Mouse (Mus musculus) cerebellum, postnatal 14 days (tissue): ENCODE data around the gene Xkr7.

Experiments
- DNase-seq, 2 experiments: peaks; one replicate each; pipeline ENCODE4 v3.0.0; 2021; ENCODE audit warnings: mixed read lengths in 2 of 2

Gene Xkr7

DNA sequence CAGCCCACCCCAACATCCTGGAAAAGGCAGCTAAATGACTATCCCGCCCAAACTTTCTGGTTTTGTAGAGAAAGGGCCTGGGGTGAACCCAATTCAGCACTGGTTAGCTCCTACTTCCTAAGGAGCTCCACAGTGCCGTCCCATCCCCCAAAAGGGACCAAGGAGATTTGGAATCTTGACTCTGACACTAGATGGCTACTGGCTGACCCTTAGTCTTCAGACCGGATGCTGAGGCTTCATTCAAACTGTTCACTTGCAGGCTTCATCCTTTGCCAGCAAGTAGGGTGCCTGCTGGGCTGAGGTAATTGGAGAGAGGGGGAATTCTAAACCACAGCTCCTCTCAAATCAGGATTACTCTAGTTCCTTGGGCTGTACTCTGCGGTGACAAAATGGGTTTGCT lies 1.3 kb downstream of the Xkr7 start:
- DNase-seq: peak; percentile 61 to 66

DNA sequence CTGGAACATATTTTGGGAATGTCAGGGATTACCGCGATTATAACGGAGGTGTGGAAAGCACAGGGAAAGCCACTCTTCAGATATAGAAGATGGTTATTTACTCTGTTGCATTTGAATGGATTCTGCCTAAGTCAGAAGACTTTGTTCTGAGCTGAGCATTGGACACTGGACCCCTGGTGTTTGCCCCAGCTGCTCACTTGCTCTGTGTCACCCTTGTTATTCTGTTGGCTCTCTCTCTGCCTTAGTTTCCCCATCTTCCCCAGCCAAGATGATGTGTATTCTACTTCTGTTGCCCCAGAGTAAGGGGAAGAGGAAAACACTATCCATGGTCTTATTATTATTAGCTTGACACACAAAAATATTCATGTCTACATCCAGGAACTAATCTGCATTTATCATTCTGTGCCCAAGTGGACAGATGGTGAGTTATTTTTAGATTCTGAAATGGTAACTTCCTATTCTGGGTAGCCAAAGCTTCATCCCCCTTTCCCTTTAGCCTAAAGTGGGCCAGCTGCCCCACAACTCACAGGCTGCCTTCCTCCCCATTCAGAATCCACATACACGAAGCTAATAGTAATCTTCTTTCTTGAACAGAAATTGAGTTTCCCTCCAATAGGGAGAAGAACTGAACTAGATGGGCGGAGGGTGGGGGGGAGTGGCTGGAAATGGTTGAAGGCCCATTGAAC lies 2.0 kb downstream of the Xkr7 start:
- peak; percentile 67 to 81 for DNase-seq

DNA sequence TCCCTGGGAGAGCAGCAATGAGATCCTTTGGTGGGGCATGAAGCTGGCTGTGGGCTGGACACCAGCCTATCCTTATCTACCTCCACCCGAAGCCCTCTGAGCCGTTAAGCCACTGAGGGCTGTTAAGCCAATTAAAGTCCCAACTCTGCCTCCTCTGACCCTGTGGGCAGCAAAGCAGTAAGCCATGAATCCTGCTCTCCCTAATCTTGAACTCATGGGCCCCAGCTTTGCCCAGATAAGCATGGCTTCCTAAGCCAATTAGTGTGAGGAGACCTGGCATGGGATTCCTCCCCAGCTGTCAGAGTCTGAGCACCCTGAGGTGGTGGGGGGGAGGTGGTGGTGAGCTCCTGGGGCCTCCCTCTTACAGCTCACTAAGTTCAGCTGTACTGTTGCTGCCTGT lies 5.0 kb downstream of the Xkr7 start:
- no peak for DNase-seq

DNA sequence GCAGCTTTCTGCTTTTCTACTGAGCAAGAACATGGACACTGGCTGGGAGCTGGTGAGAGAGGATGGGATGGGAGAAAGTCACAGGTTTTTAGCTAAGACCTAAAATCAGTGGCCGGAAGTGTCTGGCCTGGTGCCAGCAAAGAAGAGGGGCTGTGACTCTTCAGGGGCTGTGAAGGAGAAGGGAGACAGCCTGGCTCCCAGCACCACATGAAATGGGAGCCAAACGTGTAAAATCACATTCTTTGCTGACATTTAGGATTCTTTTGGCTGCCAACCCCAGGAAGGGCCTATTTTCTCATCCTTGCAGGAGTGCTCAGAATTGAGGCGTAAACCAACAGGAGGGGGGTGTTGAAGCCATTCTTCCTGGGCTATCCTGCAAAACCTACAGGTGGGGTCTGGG lies 12.2 kb downstream of the Xkr7 start:
- peak; percentile 59 to 68 for DNase-seq

DNA sequence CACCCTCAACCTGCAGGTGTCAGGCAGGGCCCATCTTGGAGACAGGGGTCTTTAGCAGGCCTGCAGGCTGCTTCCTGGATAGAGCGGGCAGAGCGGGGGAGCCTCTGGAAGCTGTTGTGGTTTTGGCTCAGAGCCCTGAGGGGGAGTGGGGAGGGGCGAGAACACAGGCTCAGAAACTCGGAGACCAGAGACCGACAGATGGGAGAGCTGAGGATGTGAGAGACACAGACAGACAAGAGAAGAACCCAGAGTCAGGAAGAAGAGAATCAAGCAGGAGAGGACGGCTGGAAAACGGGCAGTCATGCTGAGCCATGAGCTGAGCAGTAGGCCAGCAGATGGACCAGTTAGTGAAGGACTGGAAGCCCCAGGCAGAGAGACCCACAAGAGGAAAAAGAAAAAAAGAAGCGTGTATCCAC lies 14.2 kb downstream of the Xkr7 start:
- peak; percentile 75 to 77 for DNase-seq

DNA sequence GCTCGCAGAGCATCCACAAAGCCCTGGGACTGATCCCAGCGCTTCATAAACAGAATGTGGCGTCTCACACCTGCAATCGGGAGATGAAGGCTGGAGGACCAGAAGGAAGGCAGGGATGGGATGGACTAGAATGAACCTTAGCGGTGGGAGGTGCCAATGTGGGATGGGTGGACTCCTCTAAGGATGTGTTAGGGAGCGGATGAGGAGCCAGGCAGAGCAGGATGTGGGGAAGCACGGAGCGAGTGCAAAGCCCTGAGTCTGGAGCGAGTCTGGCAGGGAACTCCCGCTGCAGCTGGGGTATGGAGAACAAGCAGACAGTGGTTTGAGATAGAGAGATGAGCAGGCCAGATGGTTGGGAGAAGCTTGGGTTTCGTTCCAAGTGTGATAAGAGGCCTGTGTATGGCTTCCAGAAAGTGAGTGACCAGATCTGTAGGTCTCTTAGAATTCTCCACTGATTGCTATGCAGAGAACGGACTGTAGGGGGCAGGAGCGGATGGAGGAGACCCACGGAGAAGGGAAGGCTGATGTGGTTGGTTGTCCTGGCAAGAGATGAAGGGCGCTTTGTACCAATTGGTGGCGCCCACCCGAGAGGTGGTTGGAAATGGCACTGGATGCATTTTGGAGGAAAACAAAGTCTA lies 16.3 kb downstream of the Xkr7 start:
- peak; percentile 89 to 96 for DNase-seq

DNA sequence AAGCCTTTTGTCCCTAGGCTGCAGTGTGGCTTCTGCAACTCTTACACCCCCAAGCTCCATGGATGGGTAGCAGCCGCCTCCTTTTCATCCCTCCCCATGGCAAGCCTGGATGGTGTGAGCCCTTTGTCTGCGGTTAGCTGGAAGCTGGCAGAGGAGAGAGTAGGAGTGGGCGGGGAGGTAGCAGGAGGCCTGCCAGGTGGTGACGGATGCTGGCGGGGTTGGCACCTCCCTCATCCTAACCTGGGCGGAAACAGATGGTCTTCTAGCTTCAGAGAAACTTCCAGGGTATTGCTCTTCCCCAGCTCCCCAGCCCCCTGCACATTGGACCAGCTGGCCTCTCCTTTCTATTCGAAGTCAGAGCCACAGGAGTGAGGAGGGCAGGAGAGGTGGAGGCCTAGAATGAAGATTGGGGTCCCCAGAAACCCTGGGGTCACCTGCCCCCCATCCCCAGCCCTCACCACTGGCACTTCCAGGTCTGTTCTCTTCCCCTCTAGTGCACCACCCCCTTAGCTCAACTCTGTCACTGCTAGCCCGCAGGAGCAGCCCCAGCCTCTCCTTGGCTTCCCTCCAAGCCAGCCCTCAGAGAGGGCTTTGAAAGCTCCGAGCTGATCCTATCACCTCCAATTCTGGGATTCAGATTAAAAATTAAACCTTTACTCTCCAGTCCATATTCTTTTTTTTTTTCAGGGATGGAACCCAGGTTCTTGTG lies 17.8 kb downstream of the Xkr7 start:
- peak; percentile 96 to 98 for DNase-seq

DNA sequence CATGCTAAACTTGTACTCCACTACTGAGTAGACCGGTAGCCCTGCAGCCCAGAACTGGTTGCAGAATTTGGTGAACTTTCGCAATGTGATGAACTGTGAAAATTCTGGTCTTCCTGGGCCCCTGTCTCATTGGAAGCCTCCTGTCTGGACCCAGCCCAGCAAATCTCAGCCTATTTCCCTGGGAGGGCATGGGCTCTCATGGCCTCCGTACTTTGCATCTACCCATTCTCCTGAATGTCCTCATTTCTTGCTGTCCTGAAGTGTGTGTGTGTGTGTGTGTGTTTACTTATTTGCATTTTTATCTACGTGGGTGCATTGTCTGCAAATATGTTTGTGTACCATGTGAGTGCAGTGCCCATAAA lies 18.3 kb downstream of the Xkr7 start:
- DNase-seq: peak in 1 of 2 experiments; percentile 52

DNA sequence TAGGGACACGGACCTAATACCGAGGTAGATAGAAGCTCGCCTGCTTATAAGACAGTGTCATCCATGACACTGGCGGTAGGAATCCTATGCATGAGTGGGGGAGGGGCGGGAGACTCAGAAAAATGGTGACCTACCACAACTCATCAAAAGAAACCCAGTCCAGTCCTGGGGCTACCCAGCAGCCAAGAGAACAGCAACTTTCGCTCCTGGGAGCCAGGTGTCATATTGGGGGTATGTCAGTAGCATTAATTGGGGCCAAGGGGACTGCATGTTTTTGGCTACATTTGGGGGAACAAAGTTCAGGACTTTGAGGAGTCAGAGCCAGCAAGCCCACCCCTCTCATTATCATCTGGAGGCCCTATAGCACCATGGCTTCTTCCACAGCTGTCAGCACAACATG lies 19.4 kb downstream of the Xkr7 start:
- peak in 1 of 2 experiments; percentile 41 for DNase-seq

DNA sequence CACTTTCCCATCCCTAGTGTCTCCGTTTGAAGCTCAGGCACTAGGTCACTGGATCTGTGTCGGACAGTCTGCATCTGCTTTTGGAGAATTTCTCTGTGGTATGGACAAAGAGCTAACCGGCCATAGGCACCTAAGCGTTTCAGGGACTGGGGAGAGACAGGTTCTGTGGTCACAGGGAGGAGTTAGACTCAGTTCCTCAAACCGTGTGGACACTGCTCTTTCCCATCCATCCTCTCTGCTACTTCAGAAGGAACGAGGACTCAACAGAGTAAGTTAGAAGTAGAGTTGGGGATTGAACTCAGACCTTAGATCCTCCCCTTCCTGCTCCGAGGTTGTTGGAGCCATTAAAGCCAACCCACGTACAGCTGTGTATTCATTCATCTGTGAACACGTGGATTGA lies 19.9 kb downstream of the Xkr7 start:
- DNase-seq: no peak

DNA sequence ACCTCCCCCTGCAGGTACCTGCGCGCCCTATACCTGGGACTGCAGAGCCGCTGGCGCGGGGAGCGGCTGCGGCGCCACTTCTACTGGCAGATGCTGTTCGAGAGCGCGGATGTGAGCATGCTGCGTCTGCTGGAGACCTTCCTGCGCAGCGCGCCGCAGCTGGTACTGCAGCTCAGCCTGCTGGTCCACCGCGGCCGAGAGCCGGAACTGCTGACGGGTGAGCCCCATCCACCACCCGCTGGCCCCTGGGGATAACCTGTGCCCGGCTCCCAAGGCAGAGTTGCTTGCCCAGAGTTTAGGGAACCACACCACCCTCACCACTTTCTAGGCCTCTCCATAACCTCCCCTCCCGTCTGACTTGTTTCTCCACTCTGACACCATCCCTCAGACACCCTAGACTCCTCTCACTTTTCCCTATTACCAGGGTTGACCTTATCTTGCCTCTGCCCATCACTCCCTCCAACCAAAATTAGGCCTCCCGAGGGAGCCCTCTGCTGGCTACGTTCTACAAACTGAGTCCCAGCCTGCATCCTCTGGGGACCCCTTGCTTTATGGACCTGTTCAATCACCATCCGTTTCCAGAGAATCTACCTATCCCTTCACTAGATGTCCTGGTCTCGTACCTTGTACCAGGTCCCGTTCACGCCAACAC lies 21.2 kb downstream of the Xkr7 start:
- peak; percentile 58 to 63 for DNase-seq

DNA sequence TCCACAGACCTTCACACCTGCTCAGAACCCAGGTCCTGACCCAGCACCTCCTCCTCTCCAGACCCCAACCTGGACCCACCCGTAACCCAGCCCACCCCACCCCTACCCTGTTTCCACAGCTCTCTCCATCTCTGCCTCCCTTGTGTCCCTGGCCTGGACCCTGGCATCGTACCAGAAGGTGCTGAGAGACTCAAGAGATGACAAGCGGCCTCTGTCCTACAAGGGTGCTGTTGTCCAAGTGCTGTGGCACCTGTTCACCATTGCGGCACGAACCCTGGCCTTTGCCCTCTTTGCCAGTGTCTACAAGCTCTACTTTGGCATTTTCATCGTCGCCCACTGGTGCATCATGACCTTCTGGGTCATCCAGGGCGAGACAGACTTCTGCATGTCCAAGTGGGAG lies 22.2 kb downstream of the Xkr7 start:
- no peak for DNase-seq

DNA sequence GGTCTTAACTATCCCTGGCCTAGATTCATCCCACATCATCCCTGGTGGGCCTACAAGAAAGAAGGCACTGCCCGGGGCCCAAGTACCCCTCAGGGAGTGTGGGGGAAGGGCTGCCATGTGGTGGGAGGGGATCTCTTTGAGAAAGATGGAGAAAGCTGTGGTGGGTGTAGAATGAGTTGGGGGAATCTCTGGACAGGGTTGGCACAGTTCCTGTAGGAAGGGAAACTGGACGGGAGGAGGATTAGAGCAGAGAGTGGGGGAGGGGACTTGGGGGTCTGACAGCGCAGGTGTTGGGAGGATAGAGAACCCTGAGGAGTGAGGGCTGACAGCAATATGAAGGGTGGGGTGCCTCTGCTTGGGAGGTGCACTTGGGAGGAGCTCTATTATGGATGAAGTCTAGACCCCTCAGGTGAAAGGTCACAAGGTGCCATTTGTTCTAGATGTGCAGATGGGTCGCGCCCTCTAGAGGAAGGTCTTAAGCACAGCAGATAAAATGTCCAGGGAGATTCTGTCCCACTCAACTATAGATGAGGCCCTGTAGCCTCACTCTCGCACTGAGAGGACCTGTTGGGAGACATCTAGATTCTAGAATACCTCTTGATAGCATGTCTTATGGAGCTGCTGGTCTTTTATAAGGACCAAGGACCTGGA lies 23.7 kb downstream of the Xkr7 start:
- DNase-seq: peak; percentile 42 to 47

DNA sequence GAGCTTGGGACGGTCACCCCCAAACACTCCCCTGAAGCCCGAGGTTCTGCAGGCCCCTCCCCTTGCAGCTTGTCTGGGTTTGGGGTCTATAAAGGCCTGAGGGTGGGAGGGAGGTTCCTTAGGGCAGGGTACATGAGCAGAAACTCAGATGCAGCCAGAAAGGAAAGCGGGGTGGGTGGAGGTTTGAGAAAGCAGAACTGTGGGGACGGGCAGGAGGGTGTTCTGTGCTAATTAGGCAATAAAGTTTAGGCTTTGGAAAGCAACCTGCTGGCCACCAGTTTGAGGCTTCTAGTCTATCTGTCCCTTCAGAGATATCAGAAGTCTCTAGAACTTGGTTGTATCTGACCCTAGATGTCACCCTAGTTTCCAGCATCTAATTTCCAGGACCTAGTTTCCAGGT lies 26.7 kb downstream of the Xkr7 start:
- no peak for DNase-seq

DNA sequence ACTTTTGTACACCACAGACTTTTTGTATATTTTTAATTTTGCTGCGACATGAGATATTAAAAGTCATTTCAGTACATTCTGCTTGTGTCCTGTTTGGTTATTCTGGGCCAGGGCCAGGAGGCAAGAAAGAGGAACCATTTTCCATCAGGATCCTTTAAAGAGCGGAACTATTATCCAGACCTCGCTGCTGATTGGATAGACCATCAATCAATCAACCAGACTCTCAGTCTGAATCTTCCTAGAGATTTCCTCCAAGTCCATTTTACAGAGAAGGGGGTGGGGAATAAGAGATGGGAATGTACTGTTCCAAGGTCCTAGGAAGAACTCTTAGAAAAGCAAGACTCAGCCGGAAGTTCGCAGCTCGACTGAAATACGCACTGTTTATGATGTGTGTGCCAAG lies 28.6 kb downstream of the Xkr7 start:
- no peak for DNase-seq

DNA sequence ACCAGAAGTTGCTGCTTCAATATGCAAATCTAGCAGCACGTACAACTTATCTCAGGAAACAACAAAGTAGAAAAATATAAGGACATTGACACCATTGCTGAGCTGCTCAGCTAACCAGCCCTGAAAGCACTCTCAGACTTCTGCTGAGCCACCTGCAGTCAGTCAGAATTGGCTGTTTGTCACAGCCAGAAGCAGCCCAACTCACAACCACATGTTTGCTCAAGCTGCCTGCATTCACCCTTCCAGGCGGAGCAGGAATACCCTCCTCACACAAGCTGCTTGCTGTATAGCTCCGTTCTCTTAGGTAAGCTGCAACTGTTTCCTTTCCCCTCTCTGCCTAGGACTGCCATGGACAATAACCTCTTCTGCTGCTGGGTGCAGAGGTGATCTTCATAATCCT lies 31.7 kb downstream of the Xkr7 start:
- no peak for DNase-seq

DNA sequence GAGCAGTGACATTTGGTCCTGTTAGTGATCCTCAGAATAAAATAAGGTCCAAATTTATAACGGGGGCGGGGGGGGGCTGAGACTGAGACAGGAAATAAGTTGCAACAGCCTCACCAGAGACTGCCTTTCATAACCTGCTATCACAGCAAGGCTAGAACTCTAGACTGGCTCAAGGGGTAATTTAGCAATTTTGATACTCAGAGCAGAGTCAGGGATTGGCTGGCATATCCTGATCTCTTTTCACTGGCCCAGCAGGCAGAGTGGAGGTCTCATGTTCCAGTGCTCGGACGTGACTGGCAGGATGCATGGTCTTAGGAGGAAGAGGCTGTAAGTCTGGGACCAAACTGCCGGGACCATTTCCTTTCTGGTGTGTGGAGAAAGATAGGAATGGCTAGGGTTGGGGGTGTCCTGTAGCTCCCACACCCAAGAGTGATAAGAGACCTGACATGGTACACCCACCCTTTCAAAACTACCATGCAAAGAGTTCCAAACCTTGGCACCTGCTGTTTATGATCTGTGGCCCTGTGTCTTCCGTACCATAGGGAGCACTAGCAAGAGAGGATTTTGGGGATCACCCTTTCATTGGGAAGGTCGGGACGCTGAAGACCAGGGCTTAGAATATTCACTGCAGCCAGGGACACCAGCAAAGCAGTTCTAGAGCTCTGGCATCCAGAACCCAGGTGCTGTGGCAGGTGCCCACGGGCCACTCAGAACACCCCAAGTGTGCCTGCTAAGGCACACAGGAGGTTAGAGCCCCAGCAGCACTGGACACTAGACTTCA lies 32.7 kb downstream of the Xkr7 start:
- no peak for DNase-seq

DNA sequence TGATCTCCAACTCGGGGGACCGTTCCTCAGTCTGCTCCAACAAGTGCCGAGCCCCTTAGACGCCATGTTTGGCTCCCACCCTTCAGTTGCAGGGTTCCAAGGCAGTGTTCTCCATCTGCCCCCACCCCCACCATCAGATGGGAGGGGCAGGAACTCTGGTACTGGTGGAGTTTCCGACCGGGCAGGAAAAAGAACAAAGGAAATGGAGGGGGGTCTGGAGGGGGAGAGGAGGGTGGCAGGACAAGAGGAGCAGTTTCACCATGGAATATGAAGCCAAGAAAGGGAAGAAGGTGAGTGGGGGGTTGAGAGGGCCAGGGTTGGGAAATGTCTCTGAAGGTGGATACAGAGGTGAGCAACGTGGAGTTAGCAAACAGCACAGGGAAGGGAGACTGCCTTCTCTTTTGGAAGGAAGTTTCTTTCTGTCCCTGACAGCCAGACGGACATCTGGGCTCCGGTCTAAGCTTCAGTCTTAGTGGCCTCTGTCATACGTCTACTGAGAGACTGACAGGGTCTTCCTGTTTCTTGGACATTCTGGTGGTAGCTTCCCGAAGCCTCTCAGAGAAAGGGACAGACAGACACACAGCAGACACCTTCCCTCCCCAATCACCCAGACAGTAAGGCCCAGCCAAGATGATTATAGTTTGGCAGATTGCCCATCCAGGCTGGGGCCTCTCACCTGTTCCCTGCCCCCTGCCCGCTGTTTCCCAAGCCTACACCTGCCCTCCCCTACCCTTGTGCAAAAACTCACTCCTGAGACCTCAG lies 34.3 kb downstream of the Xkr7 start, which contains the start of gene Ccm2l:
TSS of gene Ccm2l (plus strand) at position 209 of the 762 bp plus-strand sequence.
- DNase-seq: no peak

DNA sequence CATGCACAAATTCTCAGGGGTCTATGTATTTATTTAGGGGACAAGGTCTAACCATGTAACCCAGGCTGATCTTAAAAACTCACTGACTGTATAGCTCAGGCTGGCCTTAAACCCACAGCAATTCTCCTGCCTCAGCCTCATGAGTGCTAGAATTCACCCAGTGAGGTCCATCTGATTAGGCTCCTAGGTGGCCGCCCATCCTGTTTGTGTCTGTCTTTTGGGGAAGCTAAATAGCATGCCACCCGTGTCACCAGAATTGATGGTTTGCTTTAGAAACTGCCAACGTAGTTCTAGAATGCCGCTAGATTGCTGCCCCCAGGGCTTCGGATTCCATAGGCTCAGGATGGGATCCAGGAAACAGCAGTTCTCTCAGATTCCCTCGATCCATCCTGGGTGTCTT lies 35.3 kb downstream of the Xkr7 start:
- no peak for DNase-seq

DNA sequence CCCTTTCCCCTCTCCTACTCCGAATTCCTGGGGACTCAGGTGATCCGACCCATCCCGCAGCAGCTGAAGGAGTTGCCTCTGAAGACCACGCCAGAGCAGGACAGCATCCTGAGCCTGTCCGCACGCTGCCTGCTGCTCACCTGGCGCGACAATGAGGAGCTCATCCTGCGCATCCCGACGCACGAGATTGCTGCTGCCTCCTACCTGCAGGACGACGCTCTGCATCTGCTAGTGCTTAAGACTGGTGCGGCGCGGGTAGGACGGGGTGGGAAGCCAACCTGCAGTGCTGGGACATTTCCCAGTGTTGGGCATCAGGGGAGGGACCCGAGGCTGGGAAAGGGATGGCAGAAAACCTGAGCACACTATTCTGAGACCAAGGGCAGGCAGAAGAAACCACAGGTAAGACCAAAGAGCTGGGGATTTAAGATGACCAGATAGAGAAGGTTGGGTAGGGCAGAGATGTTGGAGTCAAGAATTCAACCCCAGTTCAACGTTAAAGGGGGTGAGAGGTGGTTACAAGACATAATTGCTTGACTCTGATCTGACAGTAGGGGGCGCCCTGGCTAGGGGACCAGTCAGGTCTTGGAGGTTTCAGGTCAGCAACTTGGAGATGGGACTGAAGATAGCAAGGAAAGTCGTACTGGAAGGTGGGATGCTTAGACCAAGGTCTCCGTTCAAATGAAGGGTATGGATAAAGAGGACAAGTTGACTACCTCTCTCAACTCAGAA lies 39.3 kb downstream of the Xkr7 start:
- peak; percentile 62 to 77 for DNase-seq
